Mouse (Mus musculus): Measurements from ENCODE around the gene Hsf5. TPM values are rescaled to one million over a fixed set of nuclear protein-coding genes. Genes with fewer than 3 reads are reported as not detected.

Gene Hsf5
- polyA plus RNA-seq, 1 experiment from 2014 or later: 0.13 TPM

- Histone ChIP-seq H3K4me1 (replicated peaks) (no peaks in the 10 kb centered on the region), H3K27me3 (replicated peaks) (no peaks in the 10 kb centered on the region), H3K9ac (no peak overlapping the region), H3K27ac (ENCODE audit: poor library complexity, severe bottlenecking) (no peak overlapping the region), H3K9me3 (replicated peaks) (no peaks in the 10 kb centered on the region), H3K4me2 (no peak overlapping the region), H3K36me3 (peaks cover 98% of the 10 kb centered on the region), H3K4me3 (no peak overlapping the region)
- WGBS: 96% methylated on average over 2 of the region's 2 CpGs
- no peak for ATAC-seq (ENCODE audit: insufficient number of reproducible peaks, low FRiP score)
These were observed 13.4 kb upstream of the Hsf5 start for GRCm38 (mm10) chr11:87603571-87603970.

- 87% methylated on average over 7 of the region's 7 CpGs for WGBS
These were observed 7.7 kb upstream of the Hsf5 start for GRCm38 (mm10) chr11:87609264-87609663.

GRCm38 (mm10) chr11:87611547-87611946 lies 5.4 kb upstream of the Hsf5 start:
- Histone ChIP-seq H3K36me3 (peaks cover 95% of the 10 kb centered on the region), H3K27ac (ENCODE audit: poor library complexity, severe bottlenecking) (no peak overlapping the region), H3K9me3 (replicated peaks) (no peaks in the 10 kb centered on the region), H3K4me1 (replicated peaks) (no peaks in the 10 kb centered on the region), H3K9ac (no peak overlapping the region), H3K4me2 (no peak overlapping the region), H3K27me3 (replicated peaks) (no peaks in the 10 kb centered on the region), H3K4me3 (no peak overlapping the region)
- WGBS: 92% methylated on average over 9 of the region's 9 CpGs
- ATAC-seq (ENCODE audit: insufficient number of reproducible peaks, low FRiP score): no peak

More at GRCm38 (mm10) chr11:87609264-87609663, 7.7 kb upstream of the Hsf5 start:
- H3K9ac ChIP-seq: no peak overlapping the region
- no peaks in the 10 kb centered on the region for H3K27me3 ChIP-seq (replicated peaks)
- H3K4me2 ChIP-seq: no peak overlapping the region
- H3K9me3 ChIP-seq (replicated peaks): no peaks in the 10 kb centered on the region
- ATAC-seq (ENCODE audit: insufficient number of reproducible peaks, low FRiP score): no peak
- no peak overlapping the region for H3K4me3 ChIP-seq
- no peak overlapping the region for H3K27ac ChIP-seq (ENCODE audit: poor library complexity, severe bottlenecking)
- peaks cover 96% of the 10 kb centered on the region for H3K36me3 ChIP-seq
- no peaks in the 10 kb centered on the region for H3K4me1 ChIP-seq (replicated peaks)

GRCm38 (mm10) chr11:87613972-87614371 lies 3.0 kb upstream of the Hsf5 start:
- no peak overlapping the region for H3K27ac ChIP-seq (ENCODE audit: poor library complexity, severe bottlenecking)
- no peak for ATAC-seq (ENCODE audit: insufficient number of reproducible peaks, low FRiP score)
- no peaks in the 10 kb centered on the region for H3K27me3 ChIP-seq (replicated peaks)
- 87% methylated on average over 7 of the region's 7 CpGs for WGBS
- no peak overlapping the region for H3K4me3 ChIP-seq
- H3K9ac ChIP-seq: no peak overlapping the region
- H3K36me3 ChIP-seq: peaks cover 96% of the 10 kb centered on the region
- 0 out of 2 replicates have a peak, but pooled peaks cover 2% of the 10 kb centered on the region for H3K4me1 ChIP-seq (replicated peaks)
- no peak overlapping the region for H3K4me2 ChIP-seq
- peaks cover 9% of the 10 kb centered on the region; the same call in 1 of the 2 replicates for H3K9me3 ChIP-seq (replicated peaks)

- H3K4me3 ChIP-seq: no peak overlapping the region
- H3K4me2 ChIP-seq: no peak overlapping the region
- 0 out of 2 replicates have a peak, but pooled peaks cover 2% of the 10 kb centered on the region for H3K4me1 ChIP-seq (replicated peaks)
- H3K27me3 ChIP-seq (replicated peaks): no peaks in the 10 kb centered on the region
- H3K9ac ChIP-seq: no peak overlapping the region
- H3K36me3 ChIP-seq: peaks cover 81% of the 10 kb centered on the region
- H3K27ac ChIP-seq (ENCODE audit: poor library complexity, severe bottlenecking): no peak overlapping the region
- peaks cover 9% of the 10 kb centered on the region; the same call in 1 of the 2 replicates for H3K9me3 ChIP-seq (replicated peaks)
- 91% methylated on average over 5 of the region's 5 CpGs for WGBS
- no peak for ATAC-seq (ENCODE audit: insufficient number of reproducible peaks, low FRiP score)
These were observed 1.4 kb upstream of the Hsf5 start for GRCm38 (mm10) chr11:87615551-87615950.

- Histone ChIP-seq H3K36me3 (peaks cover 77% of the 10 kb centered on the region), H3K9me3 (replicated peaks) (peaks cover 9% of the 10 kb centered on the region; the same call in 1 of the 2 replicates)
- ATAC-seq (ENCODE audit: insufficient number of reproducible peaks, low FRiP score): no peak
These were observed 1.0 kb upstream of the Hsf5 start for GRCm38 (mm10) chr11:87615952-87616351.

GRCm38 (mm10) chr11:87617606-87618005 lies 642 bp downstream of the Hsf5 start:
- Histone ChIP-seq H3K9ac (no peak overlapping the region), H3K27me3 (replicated peaks) (no peaks in the 10 kb centered on the region), H3K4me2 (no peak overlapping the region), H3K4me1 (replicated peaks) (0 out of 2 replicates have a peak, but pooled peaks cover 2% of the 10 kb centered on the region), H3K36me3 (peaks cover 61% of the 10 kb centered on the region), H3K9me3 (replicated peaks) (peaks cover 9% of the 10 kb centered on the region; the same call in 1 of the 2 replicates), H3K4me3 (no peak overlapping the region), H3K27ac (ENCODE audit: poor library complexity, severe bottlenecking) (no peak overlapping the region)
- no peak for ATAC-seq (ENCODE audit: insufficient number of reproducible peaks, low FRiP score)
- WGBS: 90% methylated on average over 32 of the region's 32 CpGs

More at GRCm38 (mm10) chr11:87615952-87616351, 1.0 kb upstream of the Hsf5 start:
- H3K4me1 ChIP-seq (replicated peaks): 0 out of 2 replicates have a peak, but pooled peaks cover 2% of the 10 kb centered on the region
- H3K4me2 ChIP-seq: no peak overlapping the region
- no peak overlapping the region for H3K27ac ChIP-seq (ENCODE audit: poor library complexity, severe bottlenecking)
- no peak overlapping the region for H3K9ac ChIP-seq
- H3K4me3 ChIP-seq: no peak overlapping the region
- 92% methylated on average over 2 of the region's 2 CpGs for WGBS
- H3K27me3 ChIP-seq (replicated peaks): no peaks in the 10 kb centered on the region

- WGBS: 68% methylated on average over 4 of the region's 4 CpGs
- Histone ChIP-seq H3K4me1 (replicated peaks) (no peaks in the 10 kb centered on the region), H3K27me3 (replicated peaks) (no peaks in the 10 kb centered on the region), H3K27ac (ENCODE audit: poor library complexity, severe bottlenecking) (no peak overlapping the region), H3K9me3 (replicated peaks) (no peaks in the 10 kb centered on the region), H3K9ac (no peak overlapping the region), H3K4me3 (no peak overlapping the region), H3K4me2 (no peak overlapping the region), H3K36me3 (peaks cover 41% of the 10 kb centered on the region)
- no peak for ATAC-seq (ENCODE audit: insufficient number of reproducible peaks, low FRiP score)
These were observed 6.2 kb downstream of the Hsf5 start for GRCm38 (mm10) chr11:87623160-87623559.

GRCm38 (mm10) chr11:87629859-87630258 lies 12.9 kb downstream of the Hsf5 start:
- Histone ChIP-seq H3K27me3 (replicated peaks) (no peaks in the 10 kb centered on the region), H3K4me3 (no peak overlapping the region), H3K36me3 (peaks cover 14% of the 10 kb centered on the region), H3K9me3 (replicated peaks) (no peaks in the 10 kb centered on the region), H3K4me1 (replicated peaks) (peaks cover 7% of the 10 kb centered on the region; the same call in 1 of the 2 replicates), H3K9ac (no peak overlapping the region), H3K4me2 (peak overlapping the region; percentile 21; the same call in 1 of the 2 replicates), H3K27ac (ENCODE audit: poor library complexity, severe bottlenecking) (no peak overlapping the region)
- 26% methylated on average over 10 of the region's 10 CpGs for WGBS
- ATAC-seq (ENCODE audit: insufficient number of reproducible peaks, low FRiP score): no peak

- peak overlapping the region; percentile 20; the same call in 1 of the 2 replicates for H3K27ac ChIP-seq (ENCODE audit: poor library complexity, severe bottlenecking)
- WGBS: 14% methylated on average over 2 of the region's 2 CpGs
- no peaks in the 10 kb centered on the region; the same call in 1 of the 2 replicates for H3K36me3 ChIP-seq
These were observed 21.8 kb downstream of the Hsf5 start for GRCm38 (mm10) chr11:87638793-87639192.

GRCm38 (mm10) chr11:87639206-87639605 lies 22.2 kb downstream of the Hsf5 start:
- peak overlapping the region; percentile 86 for H3K4me2 ChIP-seq
- peak overlapping the region; percentile 53 for H3K4me3 ChIP-seq
- H3K9me3 ChIP-seq (replicated peaks): no peaks in the 10 kb centered on the region
- peak; percentile 87 for ATAC-seq (ENCODE audit: insufficient number of reproducible peaks, low FRiP score)
- H3K27ac ChIP-seq (ENCODE audit: poor library complexity, severe bottlenecking): peak overlapping the region; percentile 20; the same call in 1 of the 2 replicates
- WGBS: under 1% methylated on average over 29 of the region's 29 CpGs
- no peaks in the 10 kb centered on the region; the same call in 1 of the 2 replicates for H3K36me3 ChIP-seq
- H3K27me3 ChIP-seq (replicated peaks): no peaks in the 10 kb centered on the region
- peak overlapping the region; percentile 75 for H3K9ac ChIP-seq
- peaks cover 9% of the 10 kb centered on the region; the same call in 1 of the 2 replicates for H3K4me1 ChIP-seq (replicated peaks)

More at GRCm38 (mm10) chr11:87638793-87639192, 21.8 kb downstream of the Hsf5 start:
- no peaks in the 10 kb centered on the region for H3K9me3 ChIP-seq (replicated peaks)
- peak overlapping the region; percentile 86 for H3K4me2 ChIP-seq
- peak overlapping the region; percentile 75 for H3K9ac ChIP-seq
- ATAC-seq (ENCODE audit: insufficient number of reproducible peaks, low FRiP score): peak; percentile 53; the same call in 1 of the 2 replicates
- H3K27me3 ChIP-seq (replicated peaks): no peaks in the 10 kb centered on the region
- peaks cover 9% of the 10 kb centered on the region; the same call in 1 of the 2 replicates for H3K4me1 ChIP-seq (replicated peaks)
- H3K4me3 ChIP-seq: peak overlapping the region; percentile 53
